Mouse (Mus musculus): ENCODE measurements around the gene Phldb3. TPM values are rescaled to one million over a fixed set of nuclear protein-coding genes. Genes with fewer than 3 reads are reported as not detected.

Gene Phldb3
- polyA plus RNA-seq, 1 experiment from 2014 or later: 0.38 TPM

GRCm38 (mm10) chr7:24671944-24672439 lies 61.4 kb downstream of the Phldb3 start:
- H3K4me3 ChIP-seq (ENCODE audit: low read depth, low read length): no peak overlapping the region
- WGBS: 91% methylated on average over 23 of the region's 23 CpGs
- H3K9ac ChIP-seq (ENCODE audit: low read length): no peak overlapping the region
- H3K9me3 ChIP-seq (ENCODE audit: control insufficient read depth, low read length): no peaks in the 10 kb centered on the region
- DNase-seq (ENCODE audit: low spot score) (no peak), ATAC-seq (replicated peaks; ENCODE audit: low FRiP score, low TSS enrichment, low read depth) (no peak)
- H3K4me1 ChIP-seq (replicated peaks; ENCODE audit: control insufficient read depth, insufficient read depth, low read length): no peaks in the 10 kb centered on the region; the same call in 1 of the 2 replicates
- H3K27ac ChIP-seq (ENCODE audit: low read depth): no peak overlapping the region
- H3K27me3 ChIP-seq (replicated peaks; ENCODE audit: control insufficient read depth, insufficient read depth, low read length): no peaks in the 10 kb centered on the region
- H3K36me3 ChIP-seq (ENCODE audit: control insufficient read depth, insufficient read depth, low read length): no peaks in the 10 kb centered on the region
- H3K4me2 ChIP-seq (ENCODE audit: low read length): no peak overlapping the region

GRCm38 (mm10) chr7:24676575-24676974 lies 66.0 kb downstream of the Phldb3 start, which contains the start of gene Tex101:
Tex101 (minus strand) TSS chr7:24676675.
- no peaks in the 10 kb centered on the region for H3K36me3 ChIP-seq (ENCODE audit: control insufficient read depth, insufficient read depth, low read length)
- H3K27ac ChIP-seq (ENCODE audit: low read depth): no peak within 1 kb of the TSS
- ATAC-seq (replicated peaks; ENCODE audit: low FRiP score, low TSS enrichment, low read depth): no peak
- WGBS: 86% methylated on average over 9 of the region's 9 CpGs
- DNase-seq (ENCODE audit: low spot score): no peak
- no peaks in the 10 kb centered on the region for H3K9me3 ChIP-seq (ENCODE audit: control insufficient read depth, low read length)
- H3K4me3 ChIP-seq (ENCODE audit: low read depth, low read length): no peak within 1 kb of the TSS
- no peaks in the 10 kb centered on the region; the same call in 1 of the 2 replicates for H3K4me1 ChIP-seq (replicated peaks; ENCODE audit: control insufficient read depth, insufficient read depth, low read length)
- no peaks in the 10 kb centered on the region for H3K27me3 ChIP-seq (replicated peaks; ENCODE audit: control insufficient read depth, insufficient read depth, low read length)
- no peak within 1 kb of the TSS for H3K4me2 ChIP-seq (ENCODE audit: low read length)
- no peak within 1 kb of the TSS for H3K9ac ChIP-seq (ENCODE audit: low read length)

Other genes with a start within 250 kb of the Phldb3 start
- 0.43 and 0.70 TPM in 2 replicates for gene Kcnn4, start 240.5 kb upstream of the Phldb3 start, polyA plus RNA-seq (2014; fragmentation: Nextera tagmentation; extraction: Ambion mirVana)
- 24.0 and 24.5 TPM in 2 replicates for gene Smg9, start 211.1 kb upstream of the Phldb3 start, polyA plus RNA-seq (2014; fragmentation: Nextera tagmentation; extraction: Ambion mirVana)
- not detected in 2 replicates for gene Irgc1, start 158.5 kb upstream of the Phldb3 start, polyA plus RNA-seq (2014; fragmentation: Nextera tagmentation; extraction: Ambion mirVana)
- gene Plaur, start 148.3 kb upstream of the Phldb3 start, polyA plus RNA-seq (2014; fragmentation: Nextera tagmentation; extraction: Ambion mirVana): 10.0 and 10.7 TPM in 2 replicates
- gene Cadm4, start 128.7 kb upstream of the Phldb3 start, polyA plus RNA-seq (2014; fragmentation: Nextera tagmentation; extraction: Ambion mirVana): 0.64 and 1.7 TPM in 2 replicates
- 30.3 and 33.7 TPM in 2 replicates for gene Zfp428, start 103.8 kb upstream of the Phldb3 start, polyA plus RNA-seq (2014; fragmentation: Nextera tagmentation; extraction: Ambion mirVana)
- gene AC161166.1, start 98.3 kb upstream of the Phldb3 start, polyA plus RNA-seq (2014; fragmentation: Nextera tagmentation; extraction: Ambion mirVana): 0.40 and 0.46 TPM in 2 replicates
- 6.3 and 7.3 TPM in 2 replicates for gene Irgq, start 80.1 kb upstream of the Phldb3 start, polyA plus RNA-seq (2014; fragmentation: Nextera tagmentation; extraction: Ambion mirVana)
- not detected in 2 replicates for gene Pinlyp, start 64.6 kb upstream of the Phldb3 start, polyA plus RNA-seq (2014; fragmentation: Nextera tagmentation; extraction: Ambion mirVana)
- gene Xrcc1, start 64.5 kb upstream of the Phldb3 start, polyA plus RNA-seq (2014; fragmentation: Nextera tagmentation; extraction: Ambion mirVana): 91.5 and 108 TPM in 2 replicates
- gene Ethe1, start 23.2 kb upstream of the Phldb3 start, polyA plus RNA-seq (2014; fragmentation: Nextera tagmentation; extraction: Ambion mirVana): 42.9 and 46.5 TPM in 2 replicates
- 3.1 and 3.6 TPM in 2 replicates for gene Zfp575, start 23.1 kb upstream of the Phldb3 start, polyA plus RNA-seq (2014; fragmentation: Nextera tagmentation; extraction: Ambion mirVana)
- gene Lypd3, start 25.8 kb downstream of the Phldb3 start, polyA plus RNA-seq (2014; fragmentation: Nextera tagmentation; extraction: Ambion mirVana): 0.50 and 0.77 TPM in 2 replicates
- not detected in 2 replicates for gene Tex101, start 65.9 kb downstream of the Phldb3 start, polyA plus RNA-seq (2014; fragmentation: Nextera tagmentation; extraction: Ambion mirVana)
- not detected in 2 replicates for gene BC049730, start 98.5 kb downstream of the Phldb3 start, polyA plus RNA-seq (2014; fragmentation: Nextera tagmentation; extraction: Ambion mirVana)
- not detected in 2 replicates for gene Gm4763, start 116.1 kb downstream of the Phldb3 start, polyA plus RNA-seq (2014; fragmentation: Nextera tagmentation; extraction: Ambion mirVana)
- 0.11 and 0.50 TPM in 2 replicates for gene Cd177, start 149.5 kb downstream of the Phldb3 start, polyA plus RNA-seq (2014; fragmentation: Nextera tagmentation; extraction: Ambion mirVana)
- not detected in 2 replicates for gene Ceacam10, start 166.4 kb downstream of the Phldb3 start, polyA plus RNA-seq (2014; fragmentation: Nextera tagmentation; extraction: Ambion mirVana)